Mouse (Mus musculus): ENCODE measurements around the gene Sort1.

DNA sequence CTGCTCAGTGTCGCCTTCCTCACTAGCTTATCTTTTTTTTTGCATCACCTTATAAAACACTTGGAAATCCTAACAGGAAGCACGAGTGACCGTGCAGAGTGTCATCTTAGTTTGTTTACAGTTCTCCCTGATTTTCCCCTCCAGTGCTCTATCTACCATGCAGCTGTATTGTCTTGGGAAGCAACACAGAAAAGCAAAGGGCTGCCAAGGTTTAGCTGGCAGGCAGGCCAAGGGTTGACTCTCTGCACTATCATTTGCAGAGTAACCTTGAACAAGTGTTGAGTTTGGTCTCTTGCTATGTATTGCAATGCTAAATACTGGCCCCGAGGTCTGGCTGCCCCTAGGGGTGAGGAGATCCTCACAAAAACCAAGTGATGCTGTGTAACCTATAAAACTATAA is 27.8 kb downstream of the Sort1 start:
- no peak for TF ChIP-seq HCFC1 (IDR thresholded peaks at IDR 0.05; ENCODE audit: borderline replicate concordance, insufficient read depth, low read length)
- no peak for TF ChIP-seq CHD2 (IDR thresholded peaks at IDR 0.05; ENCODE audit: low read depth, low read length)
- TF ChIP-seq ZC3H11A (IDR thresholded peaks at IDR 0.05; ENCODE audit: borderline replicate concordance, low read depth, low read length): no peak
- TF ChIP-seq ZNF384 (IDR thresholded peaks at IDR 0.05; ENCODE audit: low read depth, low read length): no peak
